Mouse (Mus musculus) liver, postnatal 0 days (tissue): Measurements from ENCODE around the gene Cspg5.

Source experiments
- CTCF ChIP-seq: sonication (generic); IDR thresholded peaks from 2 replicates; pipeline ENCODE4 v1.5.1; 2016; ENCODE audit warnings: antibody characterized with exemption, low read depth
- EP300 ChIP-seq: IDR thresholded peaks from 2 replicates; pipeline ENCODE4 v1.6.1; 2016; ENCODE audit warnings: antibody characterized with exemption, low read depth, mild to moderate bottlenecking

DNA sequence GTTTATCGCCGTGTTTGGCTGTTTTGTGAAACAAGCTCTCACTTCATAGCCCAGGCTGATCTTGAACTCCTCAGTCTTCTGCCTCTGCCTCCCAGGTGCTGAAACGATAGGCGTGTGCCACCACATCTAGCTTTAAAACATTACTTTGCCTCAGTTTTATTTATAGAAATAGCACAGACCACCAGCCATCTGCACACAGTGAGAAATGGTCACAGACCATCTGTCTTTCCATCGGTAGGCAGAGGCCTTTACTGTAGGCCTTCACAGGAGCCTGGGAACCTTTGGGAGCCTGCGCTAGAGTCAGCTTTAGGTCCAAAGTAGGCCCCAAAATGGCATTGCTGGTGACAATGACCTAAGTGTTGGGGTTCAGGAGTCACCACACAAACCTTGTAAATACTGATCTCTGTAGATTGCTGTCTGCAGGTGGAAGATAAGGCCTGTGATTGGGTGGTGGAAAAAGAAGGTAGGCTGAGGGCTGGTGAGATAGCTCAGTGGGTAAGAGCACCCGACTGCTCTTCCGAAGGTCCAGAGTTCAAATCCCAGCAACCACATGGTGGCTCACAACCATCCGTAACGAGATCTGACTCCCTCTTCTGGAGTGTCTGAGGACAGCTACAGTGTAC is 40.6 kb downstream of the Cspg5 start:
- TF ChIP-seq CTCF (no peak), EP300 (no peak)
